Mouse (Mus musculus) spleen, adult 2 months (tissue): ENCODE measurements around the gene Abca1. TPM values are rescaled to one million over a fixed set of nuclear protein-coding genes. Genes with fewer than 3 reads are reported as not detected.

Source experiments
- DNase-seq, 2 experiments: peaks; one replicate each; pipeline versions ENCODE4 v3.0.0 to v3.0.0-alpha.2; 2012 to 2021; ENCODE audit warnings: low spot score in 2 of 2, low read depth in 1 of 2
- H3K27ac ChIP-seq: fragments of 200-500 bp; 2 replicates; pipeline ENCODE4 v1.5.1; 2012; ENCODE audit warnings: low read length, inconsistent platforms; ENCODE audit not compliant: insufficient read depth
- H3K27me3 ChIP-seq: fragments of 200-500 bp; 2 replicates; pipeline ENCODE4 v1.6.1; 2012; ENCODE audit warnings: mild to moderate bottlenecking, moderate library complexity, low read length, inconsistent platforms; ENCODE audit not compliant: control insufficient read depth, insufficient read depth
- H3K36me3 ChIP-seq: fragments of 200-500 bp; 2 replicates; pipeline ENCODE4 v1.6.1; 2012; ENCODE audit warnings: mild to moderate bottlenecking, low read length, inconsistent platforms; ENCODE audit not compliant: control insufficient read depth, insufficient read depth
- H3K4me1 ChIP-seq: fragments of 200-500 bp; 2 replicates; pipeline ENCODE4 v1.6.1; 2011; ENCODE audit warnings: inconsistent platforms; ENCODE audit not compliant: control insufficient read depth, insufficient read depth, insufficient read length
- H3K4me3 ChIP-seq: fragments of 200-500 bp; 2 replicates; pipeline ENCODE4 v1.5.1; 2011; ENCODE audit warnings: mild to moderate bottlenecking, inconsistent platforms; ENCODE audit not compliant: insufficient read depth, insufficient read length; ENCODE audit errors: extremely low read depth
- CTCF ChIP-seq: fragments of 200-500 bp; IDR thresholded peaks from 2 replicates; pipeline ENCODE4 v1.5.1; 2011; ENCODE audit warnings: mild to moderate bottlenecking, inconsistent platforms; ENCODE audit not compliant: insufficient read depth, insufficient read length, insufficient replicate concordance; ENCODE audit errors: extremely low read depth
- POLR2A ChIP-seq: fragments of 200-500 bp; IDR thresholded peaks from 2 replicates; pipeline ENCODE4 v1.6.1; 2011; ENCODE audit warnings: low read depth, low read length, inconsistent platforms
- WGBS: fragments of 180-500 bp; shearing (Covaris S2); methylation state at CpG from one replicate; pipeline ENCODE4 v1.1.7; 2018; 5-methylcytosine and 5-hydroxymethylcytosine counted together
- polyA plus RNA-seq: library from polyadenylated mRNA; depleted of rRNA; stranded (reverse); fragments of >200 nt; gene quantifications from 2 replicates; pipeline ENCODE4 v1.2.3, GENCODE M21; 2012

Gene Abca1
- polyA plus RNA-seq, 1 experiment, result 7.6 TPM

DNA sequence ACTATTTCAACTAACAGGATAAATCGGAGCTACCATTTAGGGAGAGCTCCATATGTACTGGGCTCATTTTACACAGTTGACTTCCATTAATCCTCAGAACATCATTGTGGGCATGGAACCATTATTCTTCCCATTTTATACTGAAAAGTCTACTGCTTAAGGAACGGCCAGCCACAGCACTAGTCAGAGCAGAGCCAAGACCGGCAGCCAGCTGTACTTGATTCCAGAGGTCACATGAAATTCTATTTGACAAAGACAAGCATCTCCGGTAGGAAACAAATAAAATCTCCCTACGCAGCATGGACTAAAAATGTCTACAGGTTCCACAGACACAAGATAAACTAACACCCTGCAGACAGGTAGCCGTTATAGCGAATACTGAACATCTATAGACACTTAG is 24.9 kb downstream of the Abca1 start:
- H3K36me3 ChIP-seq, result peaks cover 19% of the 10 kb centered on the region

DNA sequence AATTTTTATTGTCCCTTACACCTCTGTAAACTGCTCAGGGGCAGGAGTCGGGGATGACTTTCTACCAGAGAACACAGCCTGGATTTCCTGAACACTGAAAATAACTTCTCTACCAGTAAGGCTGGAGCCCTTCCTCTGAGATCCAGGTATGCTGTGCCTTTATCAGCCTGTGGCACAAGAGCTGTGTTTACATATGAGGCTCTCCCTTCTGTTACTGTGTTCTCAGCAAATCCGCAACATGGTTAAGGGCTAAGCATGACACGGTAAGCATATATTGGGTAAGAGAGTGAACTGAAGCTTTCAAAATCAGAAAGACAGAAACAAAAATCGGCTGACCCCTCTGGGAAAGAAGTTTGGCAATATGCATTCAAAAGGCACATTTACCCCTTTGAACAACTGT is 25.7 kb downstream of the Abca1 start:
- 82% methylated on average over 4 of the region's 4 CpGs for WGBS
- DNase-seq, result no peak
- TF ChIP-seq CTCF (no peak), POLR2A (no peak)
- peaks cover 3% of the 10 kb centered on the region; the same call in 1 of the 2 replicates for H3K4me1 ChIP-seq
- no peak overlapping the region for H3K4me3 ChIP-seq
- H3K27ac ChIP-seq, result no peak overlapping the region
- H3K27me3 ChIP-seq, result no peaks in the 10 kb centered on the region
- peaks cover 23% of the 10 kb centered on the region for H3K36me3 ChIP-seq

More for the DNA sequence above, 24.9 kb downstream of the Abca1 start:
- TF ChIP-seq CTCF (no peak), POLR2A (no peak)
- Histone ChIP-seq H3K4me1 (peaks cover 3% of the 10 kb centered on the region; the same call in 1 of the 2 replicates), H3K4me3 (no peak overlapping the region), H3K27ac (no peak overlapping the region), H3K27me3 (no peaks in the 10 kb centered on the region)
- 92% methylated on average over 7 of the region's 7 CpGs for WGBS
- DNase-seq, result no peak

DNA sequence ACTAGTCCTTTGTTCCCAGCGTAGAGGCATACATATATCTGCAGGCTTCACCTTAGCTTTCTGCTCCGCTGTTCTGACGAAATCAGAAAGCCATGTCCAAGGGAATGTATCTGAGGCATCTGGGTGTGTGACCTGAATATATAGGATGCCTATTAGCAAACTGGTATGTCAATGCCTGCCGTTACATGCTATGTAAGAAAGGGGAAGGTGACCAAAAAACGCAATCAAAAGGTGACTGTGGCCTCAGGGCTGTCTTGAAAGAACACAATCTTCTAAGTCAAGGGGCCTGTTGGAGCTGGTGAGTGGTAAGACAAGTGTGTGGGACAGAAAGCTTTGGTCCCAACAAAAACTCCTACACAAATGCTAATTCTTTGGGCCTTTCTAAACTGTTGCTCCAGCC is 28.2 kb downstream of the Abca1 start:
- Histone ChIP-seq H3K4me3 (no peak overlapping the region), H3K27me3 (no peaks in the 10 kb centered on the region), H3K27ac (no peak overlapping the region), H3K36me3 (peaks cover 39% of the 10 kb centered on the region), H3K4me1 (peaks cover 3% of the 10 kb centered on the region; the same call in 1 of the 2 replicates)
- TF ChIP-seq POLR2A (no peak), CTCF (no peak)
- WGBS, result 94% methylated on average over 5 of the region's 5 CpGs
- DNase-seq, result no peak

DNA sequence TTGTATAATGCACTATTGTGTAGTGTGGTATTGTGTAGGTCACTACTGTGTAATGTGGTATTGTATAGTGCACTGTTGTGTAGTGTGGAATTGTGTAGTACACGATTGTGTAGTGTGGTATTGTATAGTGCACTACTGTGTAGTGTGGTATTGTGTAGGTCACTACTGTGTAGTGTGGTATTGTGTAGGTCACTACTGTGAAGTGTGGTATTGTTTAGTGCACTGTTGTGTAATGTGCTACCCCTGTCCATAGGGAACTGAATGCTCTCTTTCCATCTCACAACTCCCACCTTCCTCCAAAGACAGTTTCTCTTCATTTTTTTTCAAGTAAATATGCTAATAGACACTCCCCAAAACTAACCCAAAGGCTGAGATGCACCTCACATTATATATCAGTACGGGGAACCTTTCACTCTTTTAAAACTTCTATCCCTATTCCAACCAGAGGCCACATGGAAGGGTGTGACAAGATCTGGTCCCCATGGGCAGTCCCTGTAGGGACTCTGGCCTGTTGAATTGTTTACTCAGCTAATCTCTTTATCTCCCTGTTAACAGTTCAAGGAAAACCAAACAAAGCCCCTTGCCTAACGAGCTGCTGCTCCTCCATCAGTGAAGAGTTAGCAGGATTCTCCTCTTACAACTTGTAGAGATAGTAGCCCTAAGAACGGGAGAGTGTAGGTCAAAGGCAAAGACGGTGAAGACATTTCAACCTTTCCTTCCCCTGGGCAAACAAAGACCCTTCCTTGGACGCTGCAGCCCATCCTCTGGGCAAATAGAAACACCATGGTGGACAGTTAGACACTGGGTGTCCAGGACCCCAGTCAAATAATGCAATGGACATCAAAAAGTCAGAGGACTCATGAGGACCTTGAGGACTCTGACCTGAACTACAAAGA is 28.8 kb downstream of the Abca1 start:
- Histone ChIP-seq H3K27me3 (no peaks in the 10 kb centered on the region), H3K36me3 (peaks cover 43% of the 10 kb centered on the region), H3K4me1 (peaks cover 3% of the 10 kb centered on the region; the same call in 1 of the 2 replicates), H3K27ac (no peak overlapping the region), H3K4me3 (no peak overlapping the region)
- 89% methylated on average over 6 of the region's 6 CpGs for WGBS
- DNase-seq, result no peak
- no peak for TF ChIP-seq POLR2A
- no peak for TF ChIP-seq CTCF

DNA sequence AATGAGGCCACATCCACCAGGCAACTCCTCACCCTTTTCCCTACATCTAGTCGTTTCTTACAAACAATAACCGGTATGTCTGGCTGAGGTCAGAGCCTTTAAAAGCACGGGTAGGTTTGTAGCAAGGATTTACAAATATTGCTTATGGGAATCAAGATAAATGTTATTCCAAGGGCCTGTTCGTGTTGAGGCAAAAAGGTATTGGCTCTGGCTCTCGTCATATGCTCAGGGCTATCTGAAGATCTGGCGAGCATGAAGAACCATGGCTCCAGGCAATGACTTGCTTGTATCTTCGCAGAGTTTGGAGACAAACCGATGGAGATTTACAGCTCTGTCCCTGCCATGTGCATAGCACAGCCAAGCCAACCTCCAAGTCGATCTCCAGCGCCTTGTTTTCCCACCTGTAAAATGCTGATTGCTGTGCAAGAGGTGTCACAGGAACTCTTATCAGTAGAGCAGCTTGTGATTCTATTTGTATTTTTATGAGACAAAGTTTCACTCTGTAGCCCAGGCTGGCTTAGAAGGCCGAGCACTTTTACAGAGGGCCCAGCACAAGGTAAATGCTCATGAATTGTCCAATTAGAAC is 29.9 kb downstream of the Abca1 start:
- Histone ChIP-seq H3K36me3 (peaks cover 43% of the 10 kb centered on the region), H3K27me3 (no peaks in the 10 kb centered on the region), H3K4me3 (no peak overlapping the region), H3K27ac (no peak overlapping the region), H3K4me1 (peaks cover 3% of the 10 kb centered on the region; the same call in 1 of the 2 replicates)
- DNase-seq, result no peak
- no peak for TF ChIP-seq POLR2A
- no peak for TF ChIP-seq CTCF
- 84% methylated on average over 11 of the region's 11 CpGs for WGBS

DNA sequence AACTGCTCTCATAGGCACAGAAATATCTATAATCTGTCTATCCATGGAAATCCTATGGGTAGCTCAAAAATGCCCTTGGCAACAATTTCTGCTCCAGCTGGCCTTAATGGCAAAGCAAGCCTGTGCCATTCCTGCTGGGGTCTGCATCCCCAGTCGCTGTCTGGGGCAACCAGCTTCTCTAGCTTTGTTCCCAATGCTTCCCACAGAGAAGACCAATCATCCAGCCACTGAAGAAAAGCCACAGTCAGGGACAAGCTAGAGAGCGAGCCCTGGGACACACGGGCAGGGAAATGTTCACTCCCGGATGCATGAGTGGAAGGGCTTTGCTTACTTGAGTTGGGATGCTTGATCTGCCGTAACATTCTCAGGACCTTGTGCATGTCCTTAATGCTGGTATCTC is 32.4 kb downstream of the Abca1 start:
- WGBS, result 94% methylated on average over 5 of the region's 5 CpGs
- Histone ChIP-seq H3K36me3 (peaks cover 44% of the 10 kb centered on the region), H3K4me1 (peaks cover 2% of the 10 kb centered on the region; the same call in 1 of the 2 replicates), H3K4me3 (no peak overlapping the region), H3K27ac (no peak overlapping the region), H3K27me3 (no peaks in the 10 kb centered on the region)
- no peak for DNase-seq
- TF ChIP-seq POLR2A, result no peak
- TF ChIP-seq CTCF, result no peak
